Mouse (Mus musculus) stomach, embryonic 16.5 days (tissue): ENCODE data around the gene Tmem51. TPM values are rescaled to one million over a fixed set of nuclear protein-coding genes. Genes with fewer than 3 reads are reported as not detected.
A peak's percentile ranks its signal among the peaks of the same experiment; 100 is the strongest.

ENCODE experiments used
- ATAC-seq: fragments of 200-750 bp; cut with Nextera tagmentation; 2 replicates; pipeline ENCODE4 v1.8.0; 2017; ENCODE audit warnings: moderate number of reproducible peaks, moderate TSS enrichment; ENCODE audit not compliant: insufficient read depth, low FRiP score
- H3K27ac ChIP-seq: fragments of 300-500 bp; sonication (generic); 2 replicates; pipeline ENCODE4 v1.5.1; 2014; ENCODE audit warnings: low read length
- H3K27me3 ChIP-seq: fragments of 300-500 bp; sonication (generic); 2 replicates; pipeline ENCODE4 v1.6.1; 2014; ENCODE audit warnings: low read length, control low read depth, mixed read lengths; ENCODE audit not compliant: control insufficient read depth, insufficient read depth
- H3K36me3 ChIP-seq: fragments of 300-500 bp; sonication (generic); 2 replicates; pipeline ENCODE4 v1.6.1; 2014; ENCODE audit warnings: low read length; ENCODE audit not compliant: control insufficient read depth, insufficient read depth
- H3K4me1 ChIP-seq: fragments of 300-500 bp; sonication (generic); 2 replicates; pipeline ENCODE4 v1.6.1; 2014; ENCODE audit warnings: low read length, control low read depth, mixed read lengths; ENCODE audit not compliant: control insufficient read depth, insufficient read depth
- H3K4me2 ChIP-seq: fragments of 300-500 bp; sonication (generic); 2 replicates; pipeline ENCODE4 v1.6.1; 2014; ENCODE audit warnings: low read depth, low read length, mixed read lengths
- H3K4me3 ChIP-seq: fragments of 300-500 bp; sonication (generic); replicated peaks from 2 replicates; pipeline ENCODE4 v1.5.1; 2014; ENCODE audit warnings: mild to moderate bottlenecking, low read length
- H3K9ac ChIP-seq: fragments of 300-500 bp; sonication (generic); 2 replicates; pipeline ENCODE4 v1.6.1; 2014; ENCODE audit warnings: low read length
- H3K9me3 ChIP-seq: fragments of 300-500 bp; sonication (generic); replicated peaks from 2 replicates; pipeline ENCODE4 v1.6.1; 2016; ENCODE audit warnings: low read length, control low read depth; ENCODE audit not compliant: control insufficient read depth
- WGBS: fragments of 180-500 bp; shearing (Covaris S2); extraction: QIAGEN DNeasy Blood & Tissue Kit; methylation state at CpG from one replicate; pipeline ENCODE4 v1.1.7; 2014; 5-methylcytosine and 5-hydroxymethylcytosine counted together
- polyA plus RNA-seq: library from polyadenylated mRNA; unstranded; fragments of >200 nt; fragmentation: Nextera tagmentation; extraction: Ambion mirVana; gene quantifications from 2 replicates; pipeline ENCODE4 v1.2.1, GENCODE M21; 2015

Tmem51 gene
- polyA plus RNA-seq, 1 experiment from 2014 or later, result 79.2 TPM

DNA sequence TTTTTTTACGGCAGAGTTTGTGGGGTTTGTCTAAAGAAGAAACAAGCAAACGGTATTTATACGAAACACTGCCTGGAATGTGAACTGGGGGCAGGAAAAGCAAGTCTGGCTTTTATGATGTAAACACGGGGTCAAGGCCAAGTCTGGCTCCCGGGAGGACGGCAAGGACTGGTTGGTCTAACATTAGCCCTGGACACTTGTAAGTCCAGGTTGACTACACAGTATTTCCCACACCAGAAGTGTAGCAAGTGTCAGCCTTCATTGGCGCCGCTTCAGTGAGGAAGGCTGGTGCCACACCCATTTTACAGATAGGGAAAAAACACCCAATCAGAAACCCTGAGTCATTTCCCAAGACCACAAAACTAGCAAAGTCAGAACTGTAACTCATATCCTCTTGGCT, 18.8 kb downstream of the Tmem51 start:
- peak; percentile 3; the same call in 1 of the 2 replicates for ATAC-seq
- peaks cover 68% of the 10 kb centered on the region for H3K4me1 ChIP-seq

DNA sequence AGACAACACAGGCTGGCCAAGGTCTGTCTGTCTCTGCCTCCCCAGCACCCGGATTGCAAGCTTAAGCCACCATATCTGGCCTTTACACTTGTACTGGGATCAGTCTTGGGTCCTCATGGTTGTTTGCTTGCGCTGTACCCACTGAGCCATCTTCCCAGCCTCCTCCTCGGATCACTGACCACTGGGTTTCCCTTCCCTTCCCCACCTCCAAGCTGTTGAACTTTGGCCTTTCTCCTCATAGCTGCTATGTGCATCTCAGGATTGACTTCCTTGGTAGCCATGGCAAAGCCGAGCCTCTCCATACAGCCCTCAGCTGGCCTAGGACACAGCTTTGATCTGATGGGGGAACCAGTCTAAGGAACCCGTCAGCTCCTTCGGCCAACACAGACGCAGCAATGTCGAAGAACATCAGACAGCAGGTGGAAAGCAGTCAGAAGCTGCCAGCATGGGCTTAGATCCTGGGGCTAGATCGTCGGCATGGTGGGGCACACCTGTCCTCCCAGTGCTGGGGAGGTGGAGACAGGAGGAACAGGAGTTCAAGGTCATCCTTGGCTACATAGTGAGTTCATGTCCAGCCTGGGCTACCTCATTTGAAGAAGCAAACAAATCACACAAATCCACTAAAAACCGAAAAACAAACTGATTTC, 19.4 kb downstream of the Tmem51 start:
- WGBS, result 83% methylated on average over 11 of the region's 11 CpGs
- Histone ChIP-seq H3K27ac (peak overlapping the region; percentile 84; the same call in 1 of the 2 replicates), H3K36me3 (no peaks in the 10 kb centered on the region), H3K4me1 (peaks cover 67% of the 10 kb centered on the region), H3K4me3 (no peak overlapping the region), H3K27me3 (no peaks in the 10 kb centered on the region), H3K4me2 (no peak overlapping the region), H3K9me3 (no peaks in the 10 kb centered on the region), H3K9ac (no peak overlapping the region)
- ATAC-seq, result no peak

More for the DNA sequence above, 18.8 kb downstream of the Tmem51 start:
- WGBS, result 42% methylated on average over 8 of the region's 8 CpGs
- H3K9ac ChIP-seq, result no peak overlapping the region
- H3K9me3 ChIP-seq, result no peaks in the 10 kb centered on the region
- no peak overlapping the region for H3K4me3 ChIP-seq
- no peaks in the 10 kb centered on the region for H3K27me3 ChIP-seq
- H3K27ac ChIP-seq, result peak overlapping the region; percentile 84
- H3K36me3 ChIP-seq, result no peaks in the 10 kb centered on the region
- H3K4me2 ChIP-seq, result 0 out of 2 replicates have a peak overlapping the region, but pooled peaks have one; percentile 2

DNA sequence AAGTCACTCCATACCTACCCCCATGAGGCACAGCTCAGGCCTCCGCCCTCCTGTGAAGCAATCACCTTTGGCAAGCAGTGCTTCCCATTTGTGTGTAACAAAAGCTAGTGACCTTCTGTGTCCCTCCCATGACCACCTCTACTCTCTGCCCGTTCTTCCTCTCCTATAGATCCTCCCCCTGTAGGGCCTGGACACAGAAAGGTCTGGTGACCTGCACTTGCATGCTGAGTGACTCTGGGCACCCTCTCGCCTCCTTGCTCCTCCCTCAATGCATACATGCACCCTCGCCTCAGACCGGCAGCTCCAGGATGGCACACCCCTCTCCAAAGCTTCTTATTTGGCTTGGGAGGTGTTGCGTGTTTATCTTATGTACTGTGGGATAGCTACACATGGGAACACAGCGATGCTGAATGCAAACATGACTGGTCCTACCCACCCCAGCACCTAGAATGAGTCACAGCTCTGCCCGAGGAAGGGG, 21.0 kb downstream of the Tmem51 start:
- peaks cover 59% of the 10 kb centered on the region for H3K4me1 ChIP-seq
- H3K27me3 ChIP-seq, result no peaks in the 10 kb centered on the region
- H3K9ac ChIP-seq, result no peak overlapping the region

DNA sequence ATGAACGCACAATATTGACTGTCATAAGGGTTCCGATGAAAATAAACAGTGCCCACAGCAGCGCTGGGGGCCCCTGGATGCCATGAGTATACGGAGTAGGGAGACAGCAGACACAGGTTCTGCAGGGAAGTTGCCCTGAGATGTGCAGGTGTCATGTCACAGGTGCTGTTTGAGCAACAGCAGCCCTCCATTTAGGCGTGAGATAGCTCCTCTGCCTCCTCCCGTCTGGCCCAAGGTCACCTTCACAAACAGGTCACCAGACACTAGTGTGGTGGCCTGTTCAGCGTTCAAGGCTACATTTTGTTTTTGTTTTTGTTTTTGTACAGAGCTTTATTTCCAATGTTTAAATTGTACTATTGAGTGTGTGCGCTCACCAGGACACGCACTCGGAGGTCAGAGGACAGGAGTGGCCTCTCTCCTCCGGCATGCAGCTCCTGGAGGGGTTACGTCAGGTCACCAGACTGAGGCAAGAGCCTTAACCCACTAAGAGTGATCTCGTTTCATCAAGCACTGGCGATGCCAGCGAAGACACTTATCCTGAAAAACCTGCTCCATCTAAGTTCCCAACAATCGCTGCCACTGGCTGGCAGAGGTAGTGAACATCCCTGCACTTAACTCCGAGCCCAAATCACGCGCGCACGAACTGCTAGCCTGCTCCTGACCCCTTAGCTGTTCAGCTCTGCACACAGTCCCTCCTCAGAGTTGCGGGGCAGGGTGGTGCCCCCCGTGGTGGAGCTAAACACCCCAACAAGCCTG, 22.4 kb downstream of the Tmem51 start:
- Histone ChIP-seq H3K4me1 (peaks cover 53% of the 10 kb centered on the region), H3K27ac (peak overlapping the region; percentile 76)

More for the DNA sequence above, 21.0 kb downstream of the Tmem51 start:
- Histone ChIP-seq H3K9me3 (no peaks in the 10 kb centered on the region), H3K36me3 (no peaks in the 10 kb centered on the region), H3K4me3 (no peak overlapping the region), H3K27ac (peak overlapping the region; percentile 76), H3K4me2 (no peak overlapping the region)
- WGBS, result 71% methylated on average over 8 of the region's 8 CpGs
- ATAC-seq, result peak; percentile 65

DNA sequence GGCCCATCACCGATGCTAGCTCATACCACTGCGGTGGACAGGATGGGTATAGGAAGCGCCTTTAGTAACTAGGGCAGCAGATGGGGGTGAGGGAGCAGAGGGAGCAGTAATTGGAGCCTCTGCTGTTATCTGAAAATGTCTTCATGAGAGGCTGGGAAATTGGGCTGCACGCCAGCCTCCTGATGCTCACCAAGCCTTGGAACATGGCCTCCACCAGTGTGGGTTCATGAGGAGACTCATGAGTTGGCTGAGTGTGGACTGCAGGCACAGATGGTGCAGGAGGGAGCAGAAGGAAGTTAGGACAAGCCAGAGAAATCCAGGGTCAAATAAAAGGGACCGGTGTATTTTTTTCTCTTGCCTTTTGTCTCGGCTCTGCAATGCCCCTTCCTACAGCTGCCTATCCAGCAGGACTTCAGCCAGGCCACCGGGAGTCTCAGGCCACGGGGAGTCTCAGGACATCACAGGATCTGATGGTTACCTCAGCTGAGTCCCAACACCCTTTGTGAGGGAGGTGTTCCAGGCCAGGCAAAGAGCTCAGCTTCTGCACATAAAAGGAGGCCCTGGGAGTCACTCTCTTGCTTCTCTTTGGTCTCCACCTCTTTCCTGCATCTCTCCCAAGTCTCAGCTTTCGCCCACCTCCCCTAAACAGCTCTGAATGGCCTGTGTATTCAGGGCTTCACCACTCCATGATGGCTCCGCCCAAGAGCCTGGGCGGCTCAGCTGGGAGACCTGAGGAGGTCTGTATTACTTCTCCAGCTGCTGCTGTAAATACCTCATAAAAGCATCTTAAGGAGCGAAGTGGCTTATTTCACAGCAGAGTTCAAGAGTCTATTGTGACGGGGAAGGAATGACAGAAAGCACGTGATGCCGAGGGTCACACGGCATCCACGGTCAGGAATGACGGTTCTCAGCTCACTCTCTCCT, 23.4 kb downstream of the Tmem51 start:
- 54% methylated on average over 18 of the region's 18 CpGs for WGBS
- no peak overlapping the region for H3K9ac ChIP-seq
- H3K36me3 ChIP-seq, result no peaks in the 10 kb centered on the region
- peak overlapping the region; percentile 3; the same call in 1 of the 2 replicates for H3K27ac ChIP-seq
- no peak overlapping the region for H3K4me2 ChIP-seq
- H3K4me1 ChIP-seq, result peaks cover 45% of the 10 kb centered on the region
- no peaks in the 10 kb centered on the region for H3K9me3 ChIP-seq
- no peaks in the 10 kb centered on the region for H3K27me3 ChIP-seq
- no peak overlapping the region for H3K4me3 ChIP-seq
- no peak for ATAC-seq

More for the DNA sequence above, 22.4 kb downstream of the Tmem51 start:
- ATAC-seq, result no peak
- H3K36me3 ChIP-seq, result no peaks in the 10 kb centered on the region
- no peaks in the 10 kb centered on the region for H3K27me3 ChIP-seq
- H3K4me2 ChIP-seq, result no peak overlapping the region
- H3K9ac ChIP-seq, result no peak overlapping the region
- WGBS, result 73% methylated on average over 23 of the region's 23 CpGs
- H3K4me3 ChIP-seq, result no peak overlapping the region
- H3K9me3 ChIP-seq, result no peaks in the 10 kb centered on the region

DNA sequence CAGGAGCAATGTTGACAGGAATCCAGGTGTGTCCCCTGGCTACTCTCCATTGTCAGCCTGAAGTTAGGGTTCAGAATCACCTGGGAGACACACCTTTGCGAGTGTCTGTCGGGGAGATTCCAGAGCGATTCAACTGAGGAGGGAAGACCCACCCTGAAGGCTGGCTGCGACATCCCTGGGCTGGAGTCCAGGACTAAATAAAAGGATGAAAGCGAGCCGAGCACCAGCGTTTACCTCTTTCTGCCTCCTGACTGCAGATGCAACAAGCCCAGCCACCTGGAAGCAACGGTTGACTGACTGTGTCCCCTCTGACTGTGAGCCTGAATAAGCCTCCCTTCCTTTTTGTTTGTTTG, 24.3 kb downstream of the Tmem51 start:
- Histone ChIP-seq H3K27ac (no peak overlapping the region), H3K36me3 (no peaks in the 10 kb centered on the region), H3K4me3 (no peak overlapping the region), H3K9me3 (no peaks in the 10 kb centered on the region), H3K4me2 (no peak overlapping the region), H3K9ac (no peak overlapping the region), H3K4me1 (peaks cover 39% of the 10 kb centered on the region), H3K27me3 (no peaks in the 10 kb centered on the region)
- 71% methylated on average over 8 of the region's 8 CpGs for WGBS
- ATAC-seq, result no peak

DNA sequence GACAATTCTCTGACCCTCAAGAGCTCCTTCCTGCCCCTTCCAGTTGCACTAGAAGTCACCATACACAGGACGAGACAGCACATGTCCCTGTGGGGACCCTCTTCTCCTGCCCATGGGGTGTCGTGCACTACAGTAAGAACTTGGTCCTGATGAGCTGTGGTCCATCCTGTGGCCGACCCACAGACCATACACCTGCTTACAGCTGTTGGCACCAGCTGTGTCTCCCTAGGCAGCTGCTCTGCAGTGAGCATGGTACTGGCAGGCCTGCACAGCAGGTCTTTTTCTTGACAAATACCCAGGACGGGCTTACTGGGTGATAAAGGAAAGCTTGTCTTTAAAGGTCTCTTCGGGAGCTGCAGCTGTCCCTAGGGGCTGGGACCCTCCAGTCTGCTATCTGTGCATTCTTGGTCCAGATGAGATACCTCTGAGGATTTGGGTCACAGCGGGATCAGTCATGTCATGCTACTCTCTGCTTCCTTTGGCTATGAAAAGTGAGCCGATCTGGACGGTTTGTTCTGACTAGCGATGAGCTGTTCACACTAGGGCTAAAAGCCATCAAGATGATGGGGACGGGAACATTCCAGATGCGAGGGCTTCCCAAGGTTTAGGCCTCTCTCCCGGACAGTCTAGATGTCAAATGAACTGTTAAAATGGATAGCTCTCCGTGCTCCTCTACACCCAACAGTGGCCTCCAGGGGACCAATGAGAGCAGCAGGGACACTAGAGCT, 24.8 kb downstream of the Tmem51 start:
- no peak for ATAC-seq
- Histone ChIP-seq H3K27ac (no peak overlapping the region), H3K9ac (no peak overlapping the region; the same call in 1 of the 2 replicates), H3K36me3 (no peaks in the 10 kb centered on the region), H3K4me3 (no peak overlapping the region), H3K9me3 (no peaks in the 10 kb centered on the region), H3K4me1 (peaks cover 38% of the 10 kb centered on the region), H3K27me3 (no peaks in the 10 kb centered on the region), H3K4me2 (no peak overlapping the region)
- WGBS, result 74% methylated on average over 13 of the region's 13 CpGs

DNA sequence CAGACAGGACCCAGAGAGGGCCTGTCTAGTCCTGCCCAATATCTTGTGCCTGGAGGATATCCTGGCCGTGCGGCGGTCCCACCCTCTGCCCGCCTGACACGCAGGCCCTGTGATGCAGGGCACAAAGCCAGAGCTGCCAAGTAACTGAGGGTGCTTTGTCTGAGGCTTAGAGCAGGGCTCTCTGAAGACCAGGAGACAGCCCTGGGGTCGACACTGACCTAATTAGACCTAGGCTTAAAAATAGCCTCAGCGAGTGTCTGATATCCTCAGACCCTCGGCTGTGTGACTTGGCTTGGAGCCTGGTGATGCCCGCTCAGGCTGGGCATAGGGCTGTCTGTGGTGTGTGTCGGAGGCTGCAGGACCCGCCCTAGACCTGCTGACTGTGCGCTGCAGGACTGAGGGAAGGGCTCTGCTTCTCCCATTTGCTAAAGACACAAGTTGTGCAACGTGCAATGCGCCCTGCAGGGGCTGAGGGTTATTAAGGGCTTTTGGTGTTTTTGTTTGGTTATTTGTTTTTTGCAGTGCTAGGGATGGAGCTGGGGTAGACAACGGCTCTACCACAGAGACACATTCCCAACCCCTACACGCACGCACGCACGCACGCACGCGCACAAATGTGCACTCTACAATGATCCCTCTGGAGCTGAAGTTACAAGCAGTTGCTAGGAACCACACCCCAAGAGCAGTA, 26.4 kb downstream of the Tmem51 start:
- ATAC-seq, result peak; percentile 46; the same call in 1 of the 2 replicates
- H3K9ac ChIP-seq, result 0 out of 2 replicates have a peak overlapping the region, but pooled peaks have one; percentile 42
- no peaks in the 10 kb centered on the region for H3K36me3 ChIP-seq
- H3K27me3 ChIP-seq, result no peaks in the 10 kb centered on the region
- peaks cover 46% of the 10 kb centered on the region for H3K4me1 ChIP-seq
- no peak overlapping the region for H3K4me2 ChIP-seq
- 78% methylated on average over 22 of the region's 22 CpGs for WGBS
- no peak overlapping the region for H3K4me3 ChIP-seq
- H3K9me3 ChIP-seq, result no peaks in the 10 kb centered on the region
- H3K27ac ChIP-seq, result peak overlapping the region; percentile 86
